ENCODE assay signal across 8 mouse cellular contexts in the genomic region with DNA sequence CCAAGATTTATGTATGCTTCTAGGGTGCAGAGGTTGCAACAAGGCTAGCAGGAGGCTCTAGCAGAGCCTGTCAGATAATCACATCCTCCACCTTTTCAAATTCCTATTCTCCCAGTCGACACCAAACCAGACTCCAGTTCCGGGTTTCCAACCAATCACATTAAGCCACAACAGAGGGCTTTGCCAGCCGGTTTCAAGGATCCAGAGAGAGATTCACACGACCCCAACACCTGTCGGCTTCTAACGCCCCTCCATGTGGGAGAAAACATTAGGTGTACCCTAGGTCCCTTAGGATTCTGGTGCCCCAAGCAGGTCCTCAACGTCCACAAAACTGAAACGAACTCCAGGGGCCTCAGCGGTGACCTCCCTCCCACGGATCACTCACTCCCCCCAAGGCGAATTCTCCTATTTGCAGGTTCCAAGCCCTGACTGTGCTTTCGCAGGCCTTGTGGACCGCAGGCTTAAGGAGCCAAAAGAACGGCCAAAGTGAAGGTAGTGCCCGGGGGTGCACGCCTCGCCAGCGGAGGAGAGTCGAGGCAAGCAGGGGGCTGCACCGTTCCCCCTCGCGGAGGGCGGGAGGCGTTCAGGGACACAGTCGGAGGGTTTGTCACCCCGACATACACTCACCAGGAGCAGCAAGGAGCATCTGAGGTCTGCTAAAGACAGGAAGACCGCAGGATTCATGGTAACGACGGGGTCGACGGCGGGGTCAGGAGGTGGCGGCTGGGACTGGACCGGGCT. TPM values are rescaled to one million over a fixed set of nuclear protein-coding genes. Genes with fewer than 3 reads are reported as not detected.
DNase-seq lines count a peak whose midpoint lies in the region; ATAC-seq and TF ChIP-seq lines count a peak whose summit lies in the region.

No protein-coding gene starts in this region.

- H3K4me3 ChIP-seq in heart, embryonic 14.5 days (ENCODE audit: control insufficient read depth in 1 of 2, insufficient read depth in 1 of 2, low read depth in 1 of 2, low read length in 2 of 2): peak overlapping the region; percentile 89 to 95
- H3K4me3 ChIP-seq in MEL (ENCODE audit: control insufficient read depth in 1 of 2, insufficient read depth in 1 of 2, low read depth in 2 of 2, low read length in 2 of 2): peak overlapping the region; percentile 81 to 97
- peak overlapping the region; percentile 70 for H3K4me3 ChIP-seq in embryonic facial prominence, embryonic 11.5 days (ENCODE audit: low read depth, low read length)
- H3K4me3 ChIP-seq in liver, postnatal 0 days (ENCODE audit: low read depth, low read length): peak overlapping the region; percentile 85

- H3K27ac ChIP-seq in heart, embryonic 14.5 days (replicated peaks in 1 of 2; ENCODE audit: control insufficient read depth in 1 of 2, insufficient read depth in 1 of 2, low read depth in 2 of 2, low read length in 2 of 2): peak overlapping the region; percentile 51 to 66
- H3K27ac ChIP-seq in MEL (ENCODE audit: control insufficient read depth, low read depth, low read length): peak overlapping the region; percentile 44
- H3K27ac ChIP-seq in embryonic facial prominence, embryonic 11.5 days (replicated peaks; ENCODE audit: low read depth, low read length): no peak overlapping the region
- peak overlapping the region; percentile 84 for H3K27ac ChIP-seq in liver, postnatal 0 days (ENCODE audit: low read depth)

- H3K36me3 ChIP-seq in heart, embryonic 14.5 days (ENCODE audit: control insufficient read depth, insufficient read depth, low read length): peaks cover 5% of the 10 kb centered on the region; the same call in 1 of the 2 replicates
- H3K36me3 ChIP-seq in MEL (ENCODE audit: control insufficient read depth in 1 of 2, insufficient read depth in 2 of 2, low read length in 2 of 2): peaks cover 0 to 13% of the 10 kb centered on the region in 2 experiments; a peak in 2 of 4 replicates
- no peaks in the 10 kb centered on the region for H3K36me3 ChIP-seq in embryonic facial prominence, embryonic 11.5 days (replicated peaks; ENCODE audit: control insufficient read depth, insufficient read depth, low read depth, low read length)
- no peaks in the 10 kb centered on the region for H3K36me3 ChIP-seq in liver, postnatal 0 days (replicated peaks; ENCODE audit: insufficient read depth, low read length)

- peak; percentile 13 for ATAC-seq in heart, embryonic 14.5 days (ENCODE audit: insufficient number of reproducible peaks, insufficient read depth, low FRiP score, low read depth)
- no peak for ATAC-seq in embryonic facial prominence, embryonic 11.5 days (replicated peaks; ENCODE audit: insufficient number of reproducible peaks, low FRiP score, low TSS enrichment, low read depth)
- ATAC-seq in liver, postnatal 0 days: peak; percentile 7

- no peak for TF ChIP-seq RAD21 in MEL (IDR thresholded peaks at IDR 0.05; ENCODE audit: low read depth, low read length)

- no peak for TF ChIP-seq CTCF in MEL (IDR thresholded peaks at IDR 0.05 in 2 of 3, conservative IDR thresholded peaks at IDR 0.05 in 1 of 3; ENCODE audit: control insufficient read depth in 1 of 3, insufficient read depth in 1 of 3, low read depth in 2 of 3, low read length in 3 of 3, poor library complexity in 1 of 3, severe bottlenecking in 1 of 3)
- no peak for TF ChIP-seq CTCF in liver, postnatal 0 days (IDR thresholded peaks at IDR 0.05; ENCODE audit: low read depth)

- H3K27me3 ChIP-seq in heart, embryonic 14.5 days (ENCODE audit: control insufficient read depth, insufficient read depth, low read length): no peaks in the 10 kb centered on the region
- H3K27me3 ChIP-seq in MEL (ENCODE audit: control insufficient read depth in 1 of 2, insufficient read depth in 2 of 2, low read length in 2 of 2): no peaks in the 10 kb centered on the region
- H3K27me3 ChIP-seq in embryonic facial prominence, embryonic 11.5 days (ENCODE audit: control insufficient read depth, insufficient read depth, low read length): no peaks in the 10 kb centered on the region
- H3K27me3 ChIP-seq in liver, postnatal 0 days (ENCODE audit: insufficient read depth, low read length): no peaks in the 10 kb centered on the region

- no peak for DNase-seq in heart, adult 11 months
- peak; percentile 80 for DNase-seq in MEL (ENCODE audit: low read depth, low spot score)
- DNase-seq in embryonic facial prominence, embryonic 11.5 days (ENCODE audit: low spot score): peak; percentile 44
- DNase-seq in hindlimb bud, embryonic 11.5 days (ENCODE audit: extremely low spot score, low read depth, low spot score): peak; percentile 24
- no peak for DNase-seq in liver, postnatal 0 days
- DNase-seq in retina, postnatal 1 day: peak; percentile 53
- no peak for DNase-seq in cerebellum, adult 18-20 months

- H3K4me1 ChIP-seq in heart, embryonic 14.5 days (ENCODE audit: control insufficient read depth in 2 of 2, insufficient read depth in 2 of 2, low read length in 2 of 2): peaks cover 0 to 10% of the 10 kb centered on the region in 2 experiments; a peak in 3 of 4 replicates
- peaks cover 6 to 11% of the 10 kb centered on the region in 2 experiments for H3K4me1 ChIP-seq in MEL (ENCODE audit: control insufficient read depth in 1 of 2, insufficient read depth in 2 of 2, low read length in 2 of 2)
- H3K4me1 ChIP-seq in embryonic facial prominence, embryonic 11.5 days (ENCODE audit: control insufficient read depth, insufficient read depth, low read length): no peaks in the 10 kb centered on the region
- peaks cover 14% of the 10 kb centered on the region for H3K4me1 ChIP-seq in liver, postnatal 0 days (ENCODE audit: insufficient read depth)

- H3K79me2 ChIP-seq in MEL (ENCODE audit: control insufficient read depth, insufficient read depth, low read length, poor library complexity): peaks cover 34% of the 10 kb centered on the region

- peak overlapping the region; percentile 89 for H3K9ac ChIP-seq in heart, embryonic 14.5 days (ENCODE audit: low read length)
- peak overlapping the region; percentile 88 for H3K9ac ChIP-seq in MEL (ENCODE audit: control insufficient read depth, low read depth, low read length, poor library complexity, severe bottlenecking)
- peak overlapping the region; percentile 75 for H3K9ac ChIP-seq in embryonic facial prominence, embryonic 11.5 days (replicated peaks; ENCODE audit: low read length)
- peak overlapping the region; percentile 89 for H3K9ac ChIP-seq in liver, postnatal 0 days (replicated peaks)

- TF ChIP-seq POLR2A in MEL (IDR thresholded peaks at IDR 0.05; ENCODE audit: control insufficient read depth in 1 of 2, insufficient read depth in 1 of 2, low read depth in 1 of 2, low read length in 2 of 2, poor library complexity in 1 of 2): peak in 1 of 2 experiments; percentile 1; a peak in 1 of 4 replicates

- no peaks in the 10 kb centered on the region for H3K9me3 ChIP-seq in heart, embryonic 14.5 days (ENCODE audit: control insufficient read depth, low read length)
- H3K9me3 ChIP-seq in MEL (replicated peaks; ENCODE audit: insufficient read depth, low read length): no peaks in the 10 kb centered on the region
- H3K9me3 ChIP-seq in embryonic facial prominence, embryonic 11.5 days (replicated peaks; ENCODE audit: control insufficient read depth, low read length): no peaks in the 10 kb centered on the region
- H3K9me3 ChIP-seq in liver, postnatal 0 days (ENCODE audit: low read length): no peaks in the 10 kb centered on the region

- no peak for TF ChIP-seq EP300 in MEL (IDR thresholded peaks at IDR 0.05; ENCODE audit: low read depth in 1 of 2, low read length in 2 of 2)
- no peak for TF ChIP-seq EP300 in liver, postnatal 0 days (IDR thresholded peaks at IDR 0.05; ENCODE audit: low read depth)

- 0% methylated on average over 34 of the region's 34 CpGs for WGBS in heart, embryonic 14.5 days
- under 1% methylated on average over 34 of the region's 34 CpGs for WGBS in embryonic facial prominence, embryonic 11.5 days
- under 1% methylated on average over 34 of the region's 34 CpGs for WGBS in liver, postnatal 0 days (ENCODE audit: insufficient replicate concordance)

- peak overlapping the region; percentile 84 for H3K4me2 ChIP-seq in heart, embryonic 14.5 days (ENCODE audit: low read length)
- H3K4me2 ChIP-seq in embryonic facial prominence, embryonic 11.5 days (ENCODE audit: low read depth, low read length): peak overlapping the region; percentile 55
- H3K4me2 ChIP-seq in liver, postnatal 0 days (ENCODE audit: low read depth, low read length): peak overlapping the region; percentile 76

TF ChIP-seq in MEL, 35 proteins besides CTCF, POLR2A, EP300 and RAD21:
- 0 out of 2 replicates have a peak, but pooled peaks have one; percentile 6 for TF ChIP-seq SMC3 (IDR thresholded peaks at IDR 0.05; ENCODE audit: low read depth, low read length)
- TF ChIP-seq MAX (IDR thresholded peaks at IDR 0.05; ENCODE audit: low read length): peak; percentile 54
- peak; percentile 87 for TF ChIP-seq ELF1 (IDR thresholded peaks at IDR 0.05; ENCODE audit: low read depth, low read length)
- peak; percentile 14; the same call in 1 of the 2 replicates for TF ChIP-seq MEF2A (IDR thresholded peaks at IDR 0.05; ENCODE audit: extremely low read depth, insufficient replicate concordance, low read depth, low read length, poor library complexity, severe bottlenecking)
- 0 out of 2 replicates have a peak, but pooled peaks have one; percentile 4 for TF ChIP-seq MYC (IDR thresholded peaks at IDR 0.05; ENCODE audit: low read depth, low read length)
- no peak for TF ChIP-seq NELFE (IDR thresholded peaks at IDR 0.05; ENCODE audit: low read depth, low read length)
- TF ChIP-seq USF2 (IDR thresholded peaks at IDR 0.05; ENCODE audit: borderline replicate concordance in 1 of 2, insufficient read depth in 1 of 2, low read depth in 1 of 2, low read length in 2 of 2): no peak

RNA-seq across cellular contexts. Expression of gene Erp44, which starts 0.4 kb away (rescaled TPM):
- polyA plus RNA-seq in heart, embryonic 14.5 days (2014; fragmentation: Nextera tagmentation; extraction: Ambion mirVana): 47.9 and 49.1 TPM in 2 replicates
- 27.6 and 31.1 TPM in 2 replicates for total RNA-seq in MEL (2012; rRNA removed)
- 10 to 100 TPM in 1 of 2 experiments, not detected in 1; 31.6 TPM for polyA plus RNA-seq in MEL (2012; ENCODE audit: insufficient read depth in 1 of 2, insufficient read length in 2 of 2, low read depth in 1 of 2, low replicate concordance in 2 of 2, missing spikeins in 1 of 2)
- 77.9 and 84.5 TPM in 2 replicates for polyA plus RNA-seq in embryonic facial prominence, embryonic 11.5 days (2014; fragmentation: Nextera tagmentation; extraction: Ambion mirVana)
- 66.0 and 69.3 TPM in 2 replicates for polyA plus RNA-seq in liver, postnatal 0 days (2015; fragmentation: Nextera tagmentation; extraction: Ambion mirVana)

RNA-seq across cellular contexts. Expression of gene Invs, which starts 0.6 kb away (rescaled TPM):
- polyA plus RNA-seq in heart, embryonic 14.5 days (2014; fragmentation: Nextera tagmentation; extraction: Ambion mirVana): 4.2 and 4.4 TPM in 2 replicates
- 1.9 and 2.7 TPM in 2 replicates for total RNA-seq in MEL (2012; rRNA removed)
- 1 to 10 TPM in 1 of 2 experiments, not detected in 1; 2.5 TPM for polyA plus RNA-seq in MEL (2012; ENCODE audit: insufficient read depth in 1 of 2, insufficient read length in 2 of 2, low read depth in 1 of 2, low replicate concordance in 2 of 2, missing spikeins in 1 of 2)
- polyA plus RNA-seq in embryonic facial prominence, embryonic 11.5 days (2014; fragmentation: Nextera tagmentation; extraction: Ambion mirVana): 5.6 and 5.8 TPM in 2 replicates
- polyA plus RNA-seq in liver, postnatal 0 days (2015; fragmentation: Nextera tagmentation; extraction: Ambion mirVana): 1.2 and 1.3 TPM in 2 replicates

Comparison
In these comparisons a context has a peak if more than half of its experiments do, and no peak if none do; other contexts are left out.
1. DNase-seq: peak in MEL (single experiment), embryonic facial prominence, embryonic 11.5 days (single experiment), hindlimb bud, embryonic 11.5 days (single experiment) and retina, postnatal 1 day (single experiment); none in heart, adult 11 months (single experiment), liver, postnatal 0 days (single experiment) and cerebellum, adult 18-20 months (0 of 2).
2. Peak in every context shown above with its lines, with median percentiles within 50 percentile points of each other: H3K4me2 ChIP-seq, H3K4me3 ChIP-seq and H3K9ac ChIP-seq.